In the genomic region with DNA sequence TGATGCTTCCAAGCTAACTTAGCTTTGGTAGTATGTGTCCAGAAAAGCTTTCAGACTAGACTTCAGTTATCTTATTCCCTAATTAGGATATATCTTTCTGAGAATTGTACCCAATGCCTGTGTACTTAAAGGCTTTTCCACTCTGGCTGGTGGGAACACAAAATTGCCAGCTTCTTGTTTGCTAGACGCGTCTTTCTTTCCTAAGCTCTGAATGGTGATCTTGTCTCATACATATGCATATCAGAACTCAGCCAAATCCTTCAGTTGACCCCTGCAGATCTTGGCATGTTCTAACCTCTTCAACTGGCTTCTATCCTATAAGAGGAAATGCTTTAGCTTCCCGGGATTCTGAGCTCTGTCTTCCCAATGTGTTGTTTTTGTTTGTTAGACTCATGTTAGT, we compare ENCODE assay signal across 22 mouse cellular contexts. TPM values are rescaled to one million over a fixed set of nuclear protein-coding genes. Genes with fewer than 3 reads are reported as not detected.
DNase-seq lines count a peak whose midpoint lies in the region; ATAC-seq and TF ChIP-seq lines count a peak whose summit lies in the region.
"Had no signal": no experiment of that assay in that cellular context is flagged by ENCODE, and none has a peak within 500 bp of the region (broad histone marks: within the 10 kb centered on the region; RNA-seq: fewer than 3 reads in every experiment).

No protein-coding gene starts in this region.

- H3K4me1 ChIP-seq in hindbrain, postnatal 0 days (ENCODE audit: insufficient read depth, low read length): peaks cover 8% of the 10 kb centered on the region; the same call in 1 of the 2 replicates
- no peaks in the 10 kb centered on the region for H3K4me1 ChIP-seq in hindbrain, embryonic 16.5 days (ENCODE audit: control insufficient read depth, insufficient read depth, low read depth, low read length)
- peaks cover 13% of the 10 kb centered on the region for H3K4me1 ChIP-seq in kidney, postnatal 0 days (replicated peaks; ENCODE audit: insufficient read depth, low read length)
- no peaks in the 10 kb centered on the region for H3K4me1 ChIP-seq in midbrain, embryonic 14.5 days (ENCODE audit: control insufficient read depth, insufficient read depth, low read length)
- H3K4me1 ChIP-seq in midbrain, embryonic 16.5 days (ENCODE audit: control insufficient read depth, insufficient read depth, low read length): no peaks in the 10 kb centered on the region
- H3K4me1 ChIP-seq in forebrain, embryonic 13.5 days: no peaks in the 10 kb centered on the region
- H3K4me1 ChIP-seq: hindbrain, embryonic 12.5 days; hindbrain, embryonic 15.5 days had no signal

- no peaks in the 10 kb centered on the region for H3K27me3 ChIP-seq in hindbrain, postnatal 0 days (ENCODE audit: insufficient read depth, low read length)
- H3K27me3 ChIP-seq in hindbrain, embryonic 16.5 days (replicated peaks; ENCODE audit: control insufficient read depth, insufficient read depth, low read length): no peaks in the 10 kb centered on the region
- H3K27me3 ChIP-seq in kidney, postnatal 0 days (ENCODE audit: insufficient read depth, low read length): no peaks in the 10 kb centered on the region
- no peaks in the 10 kb centered on the region for H3K27me3 ChIP-seq in midbrain, embryonic 14.5 days (ENCODE audit: control insufficient read depth, insufficient read depth, low read length)
- H3K27me3 ChIP-seq in midbrain, embryonic 16.5 days (ENCODE audit: control insufficient read depth, insufficient read depth, low read depth, low read length): no peaks in the 10 kb centered on the region
- H3K27me3 ChIP-seq in forebrain, embryonic 13.5 days: no peaks in the 10 kb centered on the region
- H3K27me3 ChIP-seq: hindbrain, embryonic 12.5 days; hindbrain, embryonic 15.5 days had no signal

- peak; percentile 52 for DNase-seq in hindbrain, postnatal 0 days (ENCODE audit: low spot score)
- DNase-seq in kidney, postnatal 0 days (ENCODE audit: low spot score): peak; percentile 41
- DNase-seq in kidney, adult 18-20 months: no peak
- peak; percentile 18 for DNase-seq in midbrain, embryonic 14.5 days
- DNase-seq: adrenal gland, adult 2 months; adrenal gland, postnatal 14 days; cerebellum, adult 11-12 months; cerebellum, adult 9-10 months; forebrain, postnatal 0 days; gastrocnemius, adult 2 months; gastrocnemius, postnatal 14 days; heart, adult 11 months had no signal

- no peaks in the 10 kb centered on the region for H3K36me3 ChIP-seq in hindbrain, postnatal 0 days (ENCODE audit: insufficient read depth, low read length)
- no peaks in the 10 kb centered on the region for H3K36me3 ChIP-seq in hindbrain, embryonic 16.5 days (ENCODE audit: control insufficient read depth, insufficient read depth, low read length)
- no peaks in the 10 kb centered on the region for H3K36me3 ChIP-seq in kidney, postnatal 0 days (ENCODE audit: insufficient read depth, low read length)
- no peaks in the 10 kb centered on the region for H3K36me3 ChIP-seq in midbrain, embryonic 14.5 days (ENCODE audit: control insufficient read depth, insufficient read depth, low read length)
- no peaks in the 10 kb centered on the region for H3K36me3 ChIP-seq in midbrain, embryonic 16.5 days (ENCODE audit: control insufficient read depth, insufficient read depth, low read length)
- H3K36me3 ChIP-seq in forebrain, embryonic 13.5 days (ENCODE audit: poor library complexity, severe bottlenecking): no peaks in the 10 kb centered on the region
- H3K36me3 ChIP-seq: forebrain, embryonic 10.5 days; hindbrain, embryonic 12.5 days; hindbrain, embryonic 15.5 days had no signal

- H3K27ac ChIP-seq in hindbrain, postnatal 0 days: no peak overlapping the region
- no peak overlapping the region for H3K27ac ChIP-seq in hindbrain, embryonic 16.5 days (ENCODE audit: low read depth, low read length)
- H3K27ac ChIP-seq in kidney, postnatal 0 days: no peak overlapping the region; the same call in 1 of the 2 replicates
- no peak overlapping the region for H3K27ac ChIP-seq in midbrain, embryonic 14.5 days (replicated peaks; ENCODE audit: low read depth, low read length)
- H3K27ac ChIP-seq in midbrain, embryonic 16.5 days (ENCODE audit: low read length): no peak overlapping the region
- no peak overlapping the region for H3K27ac ChIP-seq in forebrain, embryonic 13.5 days
- H3K27ac ChIP-seq: forebrain, embryonic 10.5 days; gastrocnemius, adult 2 months; hindbrain, embryonic 12.5 days; hindbrain, embryonic 15.5 days had no signal

- 21% methylated on average over 3 of the region's 3 CpGs for WGBS in hindbrain, postnatal 0 days
- WGBS in hindbrain, embryonic 16.5 days: 28% methylated on average over 3 of the region's 3 CpGs
- WGBS in kidney, postnatal 0 days: 55% methylated on average over 3 of the region's 3 CpGs
- WGBS in midbrain, embryonic 14.5 days: 8% methylated on average over 3 of the region's 3 CpGs
- 10% methylated on average over 3 of the region's 3 CpGs for WGBS in midbrain, embryonic 16.5 days
- 42% methylated on average over 3 of the region's 3 CpGs for WGBS in forebrain, embryonic 13.5 days

- no peak overlapping the region for H3K4me2 ChIP-seq in hindbrain, postnatal 0 days (ENCODE audit: low read depth, low read length)
- no peak overlapping the region for H3K4me2 ChIP-seq in hindbrain, embryonic 16.5 days (ENCODE audit: low read length)
- no peak overlapping the region for H3K4me2 ChIP-seq in kidney, postnatal 0 days (ENCODE audit: low read length)
- H3K4me2 ChIP-seq in midbrain, embryonic 14.5 days (ENCODE audit: low read length): no peak overlapping the region
- no peak overlapping the region for H3K4me2 ChIP-seq in midbrain, embryonic 16.5 days (ENCODE audit: low read length)
- no peak overlapping the region for H3K4me2 ChIP-seq in forebrain, embryonic 13.5 days
- H3K4me2 ChIP-seq: heart, embryonic 11.5 days; hindbrain, embryonic 12.5 days; hindbrain, embryonic 15.5 days had no signal

- ATAC-seq in hindbrain, postnatal 0 days: no peak
- no peak for ATAC-seq in hindbrain, embryonic 16.5 days
- no peak for ATAC-seq in kidney, postnatal 0 days (replicated peaks; ENCODE audit: low FRiP score, low read depth)
- ATAC-seq in midbrain, embryonic 14.5 days (ENCODE audit: low FRiP score, low TSS enrichment): no peak
- no peak for ATAC-seq in midbrain, embryonic 16.5 days
- ATAC-seq in forebrain, embryonic 13.5 days: no peak
- ATAC-seq: CD4-positive, CD25-positive, alpha-beta regulatory T cell, adult 4 months; forebrain, embryonic 14.5 days; forebrain, postnatal 0 days; inflammation-experienced regulatory T-cells, adult 6 months had no signal

- H3K4me3 ChIP-seq in hindbrain, postnatal 0 days (ENCODE audit: low read length): no peak overlapping the region
- H3K4me3 ChIP-seq in hindbrain, embryonic 16.5 days (ENCODE audit: low read length): no peak overlapping the region
- no peak overlapping the region for H3K4me3 ChIP-seq in kidney, postnatal 0 days (replicated peaks; ENCODE audit: low read depth, low read length)
- no peak overlapping the region for H3K4me3 ChIP-seq in midbrain, embryonic 14.5 days (replicated peaks; ENCODE audit: low read depth, low read length)
- H3K4me3 ChIP-seq in midbrain, embryonic 16.5 days (ENCODE audit: low read depth, low read length): no peak overlapping the region
- H3K4me3 ChIP-seq in forebrain, embryonic 13.5 days: no peak overlapping the region
- H3K4me3 ChIP-seq: forebrain, embryonic 10.5 days; gastrocnemius, adult 2 months; hindbrain, embryonic 12.5 days; hindbrain, embryonic 15.5 days had no signal

- no peaks in the 10 kb centered on the region for H3K9me3 ChIP-seq in hindbrain, postnatal 0 days (ENCODE audit: low read length)
- H3K9me3 ChIP-seq in hindbrain, embryonic 16.5 days (ENCODE audit: control insufficient read depth, low read length): no peaks in the 10 kb centered on the region
- no peaks in the 10 kb centered on the region for H3K9me3 ChIP-seq in kidney, postnatal 0 days (replicated peaks; ENCODE audit: low read length)
- no peaks in the 10 kb centered on the region for H3K9me3 ChIP-seq in midbrain, embryonic 14.5 days (ENCODE audit: control insufficient read depth, low read length)
- no peaks in the 10 kb centered on the region for H3K9me3 ChIP-seq in midbrain, embryonic 16.5 days (replicated peaks; ENCODE audit: control insufficient read depth, low read length, poor library complexity, severe bottlenecking)
- H3K9me3 ChIP-seq in forebrain, embryonic 13.5 days (replicated peaks): no peaks in the 10 kb centered on the region
- H3K9me3 ChIP-seq: forebrain, embryonic 10.5 days; hindbrain, embryonic 12.5 days; hindbrain, embryonic 15.5 days had no signal

- no peak for TF ChIP-seq CTCF in hindbrain, postnatal 0 days (IDR thresholded peaks at IDR 0.05; ENCODE audit: low read depth)
- no peak for TF ChIP-seq CTCF in kidney, postnatal 0 days (IDR thresholded peaks at IDR 0.05; ENCODE audit: low read depth)

- no peak overlapping the region for H3K9ac ChIP-seq in hindbrain, postnatal 0 days (replicated peaks; ENCODE audit: low read length)
- no peak overlapping the region for H3K9ac ChIP-seq in hindbrain, embryonic 16.5 days (ENCODE audit: low read depth, low read length)
- no peak overlapping the region for H3K9ac ChIP-seq in kidney, postnatal 0 days (ENCODE audit: low read depth, low read length)
- no peak overlapping the region for H3K9ac ChIP-seq in midbrain, embryonic 14.5 days (replicated peaks; ENCODE audit: low read length)
- no peak overlapping the region for H3K9ac ChIP-seq in midbrain, embryonic 16.5 days (ENCODE audit: low read depth, low read length)
- H3K9ac ChIP-seq in forebrain, embryonic 13.5 days: no peak overlapping the region
- H3K9ac ChIP-seq: forebrain, postnatal 0 days; hindbrain, embryonic 12.5 days; hindbrain, embryonic 15.5 days had no signal

RNA-seq across cellular contexts. Expression of a gene that starts 31.3 kb away (rescaled TPM):
- total RNA-seq in hindbrain, postnatal 0 days (2014; rRNA removed): 24.4 and 29.7 TPM in 2 replicates
- 17.0 and 17.4 TPM in 2 replicates for polyA plus RNA-seq in hindbrain, postnatal 0 days (2015; fragmentation: Nextera tagmentation; extraction: Ambion mirVana)
- polyA plus RNA-seq in hindbrain, embryonic 16.5 days (2015; fragmentation: Nextera tagmentation; extraction: Ambion mirVana): 19.2 and 20.2 TPM in 2 replicates
- polyA plus RNA-seq in kidney, postnatal 0 days (2015; fragmentation: Nextera tagmentation; extraction: Ambion mirVana): 32.5 and 35.3 TPM in 2 replicates
- polyA plus RNA-seq in midbrain, embryonic 14.5 days (2014; fragmentation: Nextera tagmentation; extraction: Ambion mirVana): 11.8 and 14.3 TPM in 2 replicates
- polyA plus RNA-seq in midbrain, embryonic 16.5 days (2015; fragmentation: Nextera tagmentation; extraction: Ambion mirVana): 14.9 and 15.6 TPM in 2 replicates
- polyA plus RNA-seq in forebrain, embryonic 13.5 days (2015; fragmentation: Nextera tagmentation; extraction: Ambion mirVana): 8.7 and 10.7 TPM in 2 replicates
